Mouse (Mus musculus): ENCODE results near the gene Gstt1. TPM values are rescaled to one million over a fixed set of nuclear protein-coding genes. Genes with fewer than 3 reads are reported as not detected.
A peak's percentile ranks its signal among the peaks of the same experiment; 100 is the strongest.

Gene Gstt1
- polyA plus RNA-seq, 1 experiment from 2014 or later = 7.6 TPM

DNA sequence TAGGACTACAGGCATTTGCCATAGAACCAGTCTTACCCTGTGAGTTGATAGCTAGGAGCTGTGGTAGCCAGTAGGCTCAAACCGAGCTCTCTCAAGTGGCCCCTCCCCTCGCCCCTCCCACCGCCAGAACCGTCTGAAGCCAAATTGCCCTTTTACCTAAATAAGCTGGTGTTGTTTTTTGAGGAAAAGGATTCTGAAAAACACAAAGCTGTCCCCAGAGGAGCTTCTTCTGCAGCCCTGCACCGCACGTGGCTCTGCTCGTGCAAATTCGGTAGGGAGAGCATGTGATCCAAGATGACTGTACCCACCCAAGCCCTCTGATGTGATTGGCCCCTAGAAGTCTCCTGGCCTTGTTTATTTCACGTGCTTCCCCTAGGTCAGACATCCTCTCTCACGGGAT, 36.9 kb upstream of the Gstt1 start:
- Histone ChIP-seq H3K27ac (replicated peaks; ENCODE audit: low read depth, low read length) (no peak overlapping the region), H3K27me3 (ENCODE audit: control insufficient read depth, insufficient read depth, low read length) (peaks cover 3% of the 10 kb centered on the region), H3K4me2 (ENCODE audit: low read depth, low read length) (peak overlapping the region; percentile 19; the same call in 1 of the 2 replicates), H3K4me3 (ENCODE audit: low read depth, low read length) (no peak overlapping the region), H3K9me3 (replicated peaks; ENCODE audit: control insufficient read depth, low read length) (no peaks in the 10 kb centered on the region), H3K9ac (replicated peaks; ENCODE audit: low read length) (no peak overlapping the region), H3K4me1 (ENCODE audit: control insufficient read depth, insufficient read depth, low read length) (peaks cover 3% of the 10 kb centered on the region), H3K36me3 (replicated peaks; ENCODE audit: control insufficient read depth, insufficient read depth, low read depth, low read length) (no peaks in the 10 kb centered on the region)
- ATAC-seq (replicated peaks; ENCODE audit: insufficient number of reproducible peaks, low FRiP score, low TSS enrichment, low read depth) (no peak), DNase-seq (ENCODE audit: low spot score) (peak; percentile 57)
- under 1% methylated on average over 10 of the region's 10 CpGs for WGBS

DNA sequence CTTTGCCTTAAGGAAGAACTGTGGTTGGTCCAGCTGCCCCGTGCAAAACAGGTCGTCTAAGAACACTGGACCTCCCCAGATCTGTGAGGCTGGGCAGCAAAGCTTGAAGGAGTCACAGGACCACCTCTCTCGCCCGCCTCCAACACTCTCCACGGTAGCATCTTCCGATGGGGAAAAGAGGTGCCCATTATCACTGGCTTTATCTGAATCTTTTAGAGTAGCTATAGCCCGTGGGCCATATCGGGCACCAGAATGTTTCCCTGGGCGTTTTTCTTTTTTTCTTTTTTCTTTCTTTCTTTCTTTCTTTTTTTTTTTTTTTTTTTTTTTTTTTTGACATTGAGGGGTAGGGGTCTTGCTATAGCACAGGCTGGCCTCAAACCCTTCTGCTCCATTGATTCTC, 36.3 kb upstream of the Gstt1 start:
- no peaks in the 10 kb centered on the region for H3K36me3 ChIP-seq (replicated peaks; ENCODE audit: control insufficient read depth, insufficient read depth, low read depth, low read length)
- ATAC-seq (replicated peaks; ENCODE audit: insufficient number of reproducible peaks, low FRiP score, low TSS enrichment, low read depth) (no peak), DNase-seq (ENCODE audit: low spot score) (peak; percentile 29)
- H3K4me3 ChIP-seq (ENCODE audit: low read depth, low read length) = peak overlapping the region; percentile 23
- no peak overlapping the region for H3K27ac ChIP-seq (replicated peaks; ENCODE audit: low read depth, low read length)
- peaks cover 3% of the 10 kb centered on the region for H3K27me3 ChIP-seq (ENCODE audit: control insufficient read depth, insufficient read depth, low read length)
- H3K4me2 ChIP-seq (ENCODE audit: low read depth, low read length) = peak overlapping the region; percentile 33
- H3K9me3 ChIP-seq (replicated peaks; ENCODE audit: control insufficient read depth, low read length) = no peaks in the 10 kb centered on the region
- peak overlapping the region; percentile 22 for H3K9ac ChIP-seq (replicated peaks; ENCODE audit: low read length)
- H3K4me1 ChIP-seq (ENCODE audit: control insufficient read depth, insufficient read depth, low read length) = peaks cover 3% of the 10 kb centered on the region
- 13% methylated on average over 9 of the region's 9 CpGs for WGBS

DNA sequence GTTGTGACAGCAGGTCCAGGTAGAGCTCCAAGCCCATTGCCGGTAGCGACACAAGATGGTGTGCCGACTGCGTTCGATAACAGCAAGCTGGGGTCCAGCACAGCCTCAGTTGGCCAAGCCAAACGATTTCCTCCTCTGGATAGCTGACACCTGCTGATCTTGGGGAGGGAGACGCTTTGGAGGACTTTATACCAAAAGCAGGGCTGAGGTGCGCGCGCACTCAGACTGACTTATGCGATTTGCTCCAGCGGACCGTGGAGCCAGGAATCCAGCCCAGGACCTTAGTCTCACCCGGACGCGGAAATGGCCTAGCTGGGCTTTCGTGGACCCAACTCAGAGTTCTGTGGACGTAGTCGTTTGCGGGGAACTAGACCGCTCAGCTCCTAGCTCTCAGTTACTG, 35.9 kb upstream of the Gstt1 start:
- 4% methylated on average over 21 of the region's 21 CpGs for WGBS
- H3K27ac ChIP-seq (replicated peaks; ENCODE audit: low read depth, low read length) = no peak overlapping the region
- H3K9ac ChIP-seq (replicated peaks; ENCODE audit: low read length) = peak overlapping the region; percentile 22
- H3K4me2 ChIP-seq (ENCODE audit: low read depth, low read length) = peak overlapping the region; percentile 33
- peaks cover 3% of the 10 kb centered on the region for H3K4me1 ChIP-seq (ENCODE audit: control insufficient read depth, insufficient read depth, low read length)
- DNase-seq (ENCODE audit: low spot score) (peak; percentile 79), ATAC-seq (replicated peaks; ENCODE audit: insufficient number of reproducible peaks, low FRiP score, low TSS enrichment, low read depth) (0 out of 2 replicates have a peak, but pooled peaks have one; percentile 7)
- peak overlapping the region; percentile 23 for H3K4me3 ChIP-seq (ENCODE audit: low read depth, low read length)
- H3K36me3 ChIP-seq (replicated peaks; ENCODE audit: control insufficient read depth, insufficient read depth, low read depth, low read length) = no peaks in the 10 kb centered on the region
- H3K27me3 ChIP-seq (ENCODE audit: control insufficient read depth, insufficient read depth, low read length) = peaks cover 3% of the 10 kb centered on the region
- no peaks in the 10 kb centered on the region for H3K9me3 ChIP-seq (replicated peaks; ENCODE audit: control insufficient read depth, low read length)

DNA sequence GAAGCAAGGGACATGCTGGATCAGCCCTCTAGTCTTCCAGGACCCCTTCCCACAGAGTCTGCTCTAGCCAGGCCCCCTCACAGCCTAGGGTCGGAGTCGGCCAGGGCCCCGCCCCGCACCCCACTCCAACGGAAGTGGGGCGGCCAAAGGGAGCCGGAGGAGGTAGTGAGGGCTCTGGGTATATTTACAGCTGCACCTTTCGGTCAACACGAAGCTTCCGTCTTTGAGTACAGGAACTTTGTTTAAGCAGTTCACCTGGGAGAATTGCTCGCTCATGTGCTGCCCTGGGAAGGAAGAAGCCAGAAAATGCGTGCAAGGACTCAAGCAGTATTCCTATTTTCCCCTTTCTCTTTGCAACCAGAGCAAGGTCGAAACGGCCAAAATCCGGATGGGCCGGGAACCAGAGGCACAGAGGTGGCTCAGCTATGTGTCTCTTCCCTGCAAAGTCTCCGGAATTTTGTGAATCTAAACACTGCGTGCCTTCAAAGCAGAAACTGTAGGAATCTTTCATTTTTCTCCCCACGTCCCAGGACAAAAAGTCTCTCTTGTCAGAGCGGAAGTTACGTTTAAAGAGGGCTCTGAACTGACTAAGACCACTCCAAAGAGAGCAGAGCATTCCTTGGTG, 35.2 kb upstream of the Gstt1 start:
- peaks cover 3% of the 10 kb centered on the region for H3K27me3 ChIP-seq (ENCODE audit: control insufficient read depth, insufficient read depth, low read length)
- H3K9me3 ChIP-seq (replicated peaks; ENCODE audit: control insufficient read depth, low read length) = no peaks in the 10 kb centered on the region
- peak overlapping the region; percentile 23 for H3K4me3 ChIP-seq (ENCODE audit: low read depth, low read length)
- H3K9ac ChIP-seq (replicated peaks; ENCODE audit: low read length) = peak overlapping the region; percentile 22; the same call in 1 of the 2 replicates
- ATAC-seq (replicated peaks; ENCODE audit: insufficient number of reproducible peaks, low FRiP score, low TSS enrichment, low read depth) = no peak
- H3K36me3 ChIP-seq (replicated peaks; ENCODE audit: control insufficient read depth, insufficient read depth, low read depth, low read length) = no peaks in the 10 kb centered on the region
- no peak overlapping the region for H3K27ac ChIP-seq (replicated peaks; ENCODE audit: low read depth, low read length)
- DNase-seq (ENCODE audit: low spot score) = no peak
- 10% methylated on average over 21 of the region's 21 CpGs for WGBS
- peak overlapping the region; percentile 33 for H3K4me2 ChIP-seq (ENCODE audit: low read depth, low read length)
- peaks cover 3% of the 10 kb centered on the region for H3K4me1 ChIP-seq (ENCODE audit: control insufficient read depth, insufficient read depth, low read length)

DNA sequence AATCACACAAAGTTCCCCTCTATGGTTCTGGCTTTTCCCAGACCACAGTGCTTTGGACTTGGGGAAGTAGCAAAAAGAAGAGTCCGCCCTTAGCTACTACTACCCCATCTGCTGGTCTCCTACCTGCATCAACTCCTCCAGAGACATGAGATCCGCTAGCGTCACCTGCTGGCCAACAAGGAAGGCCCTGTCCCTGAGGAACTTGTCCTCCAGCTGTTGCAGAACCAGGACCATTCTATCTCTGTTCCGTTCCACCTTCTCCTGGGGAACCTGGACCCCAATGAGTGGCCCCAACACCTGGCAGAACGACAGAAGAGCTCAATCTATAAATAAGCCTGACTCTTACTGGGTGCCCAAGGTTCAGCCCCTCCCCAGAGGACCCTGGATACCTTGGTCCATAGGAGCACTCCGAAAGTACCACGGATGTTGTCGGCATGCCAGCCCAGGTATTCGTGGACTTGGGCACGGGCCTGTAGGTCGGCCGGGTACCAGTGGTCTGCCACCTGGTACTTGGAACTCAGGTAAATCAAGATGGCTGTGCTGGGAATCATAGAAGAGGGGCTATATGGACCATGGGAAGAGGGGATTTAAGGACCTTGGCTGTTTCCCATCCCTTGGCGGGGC, 34.0 kb upstream of the Gstt1 start:
- H3K9me3 ChIP-seq (replicated peaks; ENCODE audit: control insufficient read depth, low read length) = no peaks in the 10 kb centered on the region
- DNase-seq (ENCODE audit: low spot score) = peak; percentile 43
- H3K4me2 ChIP-seq (ENCODE audit: low read depth, low read length) = no peak overlapping the region

DNA sequence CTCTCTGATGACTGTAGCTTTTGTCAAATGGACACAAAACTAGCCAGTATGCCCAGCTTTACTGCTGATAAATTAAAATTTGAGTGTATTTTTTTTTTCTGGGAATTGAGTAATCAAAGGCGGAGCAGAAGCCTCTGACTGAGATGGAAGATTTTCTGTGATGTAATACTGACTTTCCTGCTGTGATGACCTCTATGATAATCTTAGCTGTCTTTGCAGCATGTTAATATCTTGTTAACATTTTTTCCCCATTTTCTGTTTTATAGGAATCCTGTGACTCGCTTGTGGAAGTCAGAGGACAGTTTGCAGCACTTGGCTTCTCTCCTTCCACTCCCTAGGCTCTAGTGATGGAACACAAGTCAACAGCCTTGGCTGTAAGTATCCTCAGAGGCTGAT, 31.9 kb upstream of the Gstt1 start:
- DNase-seq (ENCODE audit: low spot score) (no peak), ATAC-seq (replicated peaks; ENCODE audit: insufficient number of reproducible peaks, low FRiP score, low TSS enrichment, low read depth) (no peak)
- H3K27ac ChIP-seq (replicated peaks; ENCODE audit: low read depth, low read length) = no peak overlapping the region
- H3K4me1 ChIP-seq (ENCODE audit: control insufficient read depth, insufficient read depth, low read length) = no peaks in the 10 kb centered on the region
- H3K4me3 ChIP-seq (ENCODE audit: low read depth, low read length) = no peak overlapping the region
- H3K4me2 ChIP-seq (ENCODE audit: low read depth, low read length) = no peak overlapping the region
- H3K9me3 ChIP-seq (replicated peaks; ENCODE audit: control insufficient read depth, low read length) = no peaks in the 10 kb centered on the region
- H3K36me3 ChIP-seq (replicated peaks; ENCODE audit: control insufficient read depth, insufficient read depth, low read depth, low read length) = no peaks in the 10 kb centered on the region
- WGBS = 86% methylated on average over 2 of the region's 2 CpGs
- H3K9ac ChIP-seq (replicated peaks; ENCODE audit: low read length) = no peak overlapping the region
- peaks cover 3% of the 10 kb centered on the region for H3K27me3 ChIP-seq (ENCODE audit: control insufficient read depth, insufficient read depth, low read length)

More for the DNA sequence above, 34.0 kb upstream of the Gstt1 start:
- Histone ChIP-seq H3K4me1 (ENCODE audit: control insufficient read depth, insufficient read depth, low read length) (no peaks in the 10 kb centered on the region), H3K36me3 (replicated peaks; ENCODE audit: control insufficient read depth, insufficient read depth, low read depth, low read length) (no peaks in the 10 kb centered on the region), H3K9ac (replicated peaks; ENCODE audit: low read length) (no peak overlapping the region), H3K27me3 (ENCODE audit: control insufficient read depth, insufficient read depth, low read length) (peaks cover 3% of the 10 kb centered on the region), H3K27ac (replicated peaks; ENCODE audit: low read depth, low read length) (no peak overlapping the region), H3K4me3 (ENCODE audit: low read depth, low read length) (no peak overlapping the region)
- ATAC-seq (replicated peaks; ENCODE audit: insufficient number of reproducible peaks, low FRiP score, low TSS enrichment, low read depth) = no peak
- WGBS = 66% methylated on average over 13 of the region's 13 CpGs

DNA sequence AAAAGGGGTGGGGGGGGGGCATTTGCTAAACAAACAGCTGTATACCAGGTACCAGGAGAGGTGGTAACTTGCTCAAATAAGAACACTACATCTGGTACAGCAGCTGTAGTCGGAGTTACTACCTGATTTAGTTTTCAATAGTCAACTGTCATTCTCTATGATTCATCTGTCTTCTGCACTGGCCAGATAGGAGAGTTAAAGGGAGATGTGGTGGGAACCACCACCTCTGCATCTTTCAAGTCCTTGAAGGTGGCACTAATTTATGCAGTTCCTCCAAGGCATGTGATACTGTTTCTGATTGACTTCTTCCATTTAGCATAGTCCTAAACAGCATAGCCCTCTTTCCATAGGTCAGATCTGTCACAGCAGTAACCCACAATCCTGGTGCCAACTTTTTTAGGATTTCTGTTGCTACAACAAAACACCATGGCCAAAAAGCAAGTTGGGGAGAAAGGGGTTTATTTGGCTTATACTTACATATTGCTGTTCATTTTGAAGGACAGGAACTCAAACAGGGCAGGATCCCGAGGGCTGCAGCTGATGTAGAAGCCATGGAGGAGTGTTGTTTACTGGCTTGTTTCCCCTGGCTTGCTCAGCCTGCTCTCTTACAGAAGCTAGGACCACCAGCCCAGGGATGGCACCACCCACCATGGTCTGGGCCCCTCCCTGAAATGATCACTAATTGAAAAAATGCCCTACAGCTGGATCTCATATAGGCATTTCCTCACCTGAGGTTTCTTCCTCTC, 31.3 kb upstream of the Gstt1 start:
- Histone ChIP-seq H3K9ac (replicated peaks; ENCODE audit: low read length) (no peak overlapping the region), H3K36me3 (replicated peaks; ENCODE audit: control insufficient read depth, insufficient read depth, low read depth, low read length) (no peaks in the 10 kb centered on the region), H3K4me3 (ENCODE audit: low read depth, low read length) (no peak overlapping the region), H3K9me3 (replicated peaks; ENCODE audit: control insufficient read depth, low read length) (no peaks in the 10 kb centered on the region), H3K27ac (replicated peaks; ENCODE audit: low read depth, low read length) (no peak overlapping the region), H3K4me2 (ENCODE audit: low read depth, low read length) (no peak overlapping the region), H3K27me3 (ENCODE audit: control insufficient read depth, insufficient read depth, low read length) (peaks cover 3% of the 10 kb centered on the region), H3K4me1 (ENCODE audit: control insufficient read depth, insufficient read depth, low read length) (no peaks in the 10 kb centered on the region)
- 82% methylated on average over 2 of the region's 2 CpGs for WGBS
- DNase-seq (ENCODE audit: low spot score) (no peak), ATAC-seq (replicated peaks; ENCODE audit: insufficient number of reproducible peaks, low FRiP score, low TSS enrichment, low read depth) (no peak)

DNA sequence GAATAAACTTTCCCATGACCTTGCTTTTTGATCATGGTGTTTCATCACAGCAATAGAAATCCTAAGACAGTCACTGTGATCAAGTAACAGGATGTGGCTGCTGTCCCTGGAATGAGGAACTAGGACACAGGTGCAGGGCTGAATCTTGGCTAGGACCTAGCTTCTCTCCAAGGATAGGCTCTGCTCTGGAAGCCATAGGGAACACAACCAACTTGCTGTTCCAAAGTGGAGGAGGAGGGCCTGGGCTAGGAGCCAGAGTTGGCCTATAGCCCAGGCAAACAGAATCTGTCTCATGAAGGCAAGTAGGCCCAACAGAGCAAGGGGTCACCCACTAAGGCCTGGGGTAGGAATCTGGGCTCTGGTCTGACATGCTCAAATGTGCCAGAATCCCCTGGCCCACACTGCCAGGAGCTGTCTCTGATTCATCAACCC, 30.1 kb upstream of the Gstt1 start:
- no peaks in the 10 kb centered on the region for H3K36me3 ChIP-seq (replicated peaks; ENCODE audit: control insufficient read depth, insufficient read depth, low read depth, low read length)
- H3K4me3 ChIP-seq (ENCODE audit: low read depth, low read length) = no peak overlapping the region
- no peaks in the 10 kb centered on the region for H3K9me3 ChIP-seq (replicated peaks; ENCODE audit: control insufficient read depth, low read length)
- no peaks in the 10 kb centered on the region for H3K4me1 ChIP-seq (ENCODE audit: control insufficient read depth, insufficient read depth, low read length)
- H3K27ac ChIP-seq (replicated peaks; ENCODE audit: low read depth, low read length) = no peak overlapping the region
- no peak for DNase-seq (ENCODE audit: low spot score)
- no peaks in the 10 kb centered on the region for H3K27me3 ChIP-seq (ENCODE audit: control insufficient read depth, insufficient read depth, low read length)
- no peak for ATAC-seq (replicated peaks; ENCODE audit: insufficient number of reproducible peaks, low FRiP score, low TSS enrichment, low read depth)
- H3K9ac ChIP-seq (replicated peaks; ENCODE audit: low read length) = no peak overlapping the region
- no peak overlapping the region for H3K4me2 ChIP-seq (ENCODE audit: low read depth, low read length)

Data from embryonic facial prominence, embryonic 11.5 days (tissue).